Mouse (Mus musculus): ENCODE results near the gene Plpp3. TPM values are rescaled to one million over a fixed set of nuclear protein-coding genes. Genes with fewer than 3 reads are reported as not detected.

The Plpp3 gene
- polyA plus RNA-seq, 1 experiment from 2014 or later, result 46.0 TPM

GRCm38 (mm10) chr4:105113468-105113867 is 43.7 kb upstream of the Plpp3 start:
- Histone ChIP-seq H3K36me3 (ENCODE audit: control insufficient read depth, insufficient read depth, low read length) (no peaks in the 10 kb centered on the region), H3K4me3 (ENCODE audit: low read length) (no peak overlapping the region), H3K27me3 (replicated peaks; ENCODE audit: control insufficient read depth, insufficient read depth, low read length) (no peaks in the 10 kb centered on the region), H3K4me1 (ENCODE audit: control insufficient read depth, insufficient read depth, low read length) (peaks cover 11% of the 10 kb centered on the region), H3K4me2 (ENCODE audit: low read depth, low read length) (no peak overlapping the region), H3K9ac (ENCODE audit: low read depth, low read length) (no peak overlapping the region), H3K9me3 (ENCODE audit: control insufficient read depth, low read length) (no peaks in the 10 kb centered on the region), H3K27ac (ENCODE audit: low read length) (no peak overlapping the region)
- no peak for ATAC-seq
- WGBS, result 78% methylated on average over 3 of the region's 3 CpGs

GRCm38 (mm10) chr4:105121081-105121480 is 36.1 kb upstream of the Plpp3 start:
- ATAC-seq, result no peak
- Histone ChIP-seq H3K27ac (ENCODE audit: low read length) (no peak overlapping the region), H3K9ac (ENCODE audit: low read depth, low read length) (no peak overlapping the region), H3K4me2 (ENCODE audit: low read depth, low read length) (no peak overlapping the region), H3K36me3 (ENCODE audit: control insufficient read depth, insufficient read depth, low read length) (no peaks in the 10 kb centered on the region), H3K27me3 (replicated peaks; ENCODE audit: control insufficient read depth, insufficient read depth, low read length) (no peaks in the 10 kb centered on the region), H3K9me3 (ENCODE audit: control insufficient read depth, low read length) (no peaks in the 10 kb centered on the region), H3K4me1 (ENCODE audit: control insufficient read depth, insufficient read depth, low read length) (peaks cover 3% of the 10 kb centered on the region; the same call in 1 of the 2 replicates), H3K4me3 (ENCODE audit: low read length) (no peak overlapping the region)
- 78% methylated on average over 6 of the region's 6 CpGs for WGBS

GRCm38 (mm10) chr4:105122429-105122828 is 34.7 kb upstream of the Plpp3 start:
- no peaks in the 10 kb centered on the region for H3K9me3 ChIP-seq (ENCODE audit: control insufficient read depth, low read length)
- peak; percentile 58; the same call in 1 of the 2 replicates for ATAC-seq
- no peak overlapping the region for H3K9ac ChIP-seq (ENCODE audit: low read depth, low read length)
- H3K4me3 ChIP-seq (ENCODE audit: low read length), result no peak overlapping the region
- H3K36me3 ChIP-seq (ENCODE audit: control insufficient read depth, insufficient read depth, low read length), result no peaks in the 10 kb centered on the region
- H3K4me1 ChIP-seq (ENCODE audit: control insufficient read depth, insufficient read depth, low read length), result peaks cover 3% of the 10 kb centered on the region; the same call in 1 of the 2 replicates
- no peak overlapping the region for H3K27ac ChIP-seq (ENCODE audit: low read length)
- H3K4me2 ChIP-seq (ENCODE audit: low read depth, low read length), result no peak overlapping the region
- no peaks in the 10 kb centered on the region for H3K27me3 ChIP-seq (replicated peaks; ENCODE audit: control insufficient read depth, insufficient read depth, low read length)
- WGBS, result 38% methylated on average over 8 of the region's 8 CpGs

GRCm38 (mm10) chr4:105129212-105129611 is 27.9 kb upstream of the Plpp3 start:
- no peak overlapping the region for H3K9ac ChIP-seq (ENCODE audit: low read depth, low read length)
- no peak overlapping the region for H3K4me3 ChIP-seq (ENCODE audit: low read length)
- no peaks in the 10 kb centered on the region for H3K36me3 ChIP-seq (ENCODE audit: control insufficient read depth, insufficient read depth, low read length)
- peaks cover 5% of the 10 kb centered on the region; the same call in 1 of the 2 replicates for H3K4me1 ChIP-seq (ENCODE audit: control insufficient read depth, insufficient read depth, low read length)
- no peaks in the 10 kb centered on the region; the same call in 1 of the 2 replicates for H3K27me3 ChIP-seq (replicated peaks; ENCODE audit: control insufficient read depth, insufficient read depth, low read length)
- H3K9me3 ChIP-seq (ENCODE audit: control insufficient read depth, low read length), result no peaks in the 10 kb centered on the region
- H3K4me2 ChIP-seq (ENCODE audit: low read depth, low read length), result no peak overlapping the region
- WGBS, result 40% methylated on average over 7 of the region's 7 CpGs
- H3K27ac ChIP-seq (ENCODE audit: low read length), result no peak overlapping the region
- ATAC-seq, result no peak

- Histone ChIP-seq H3K9ac (ENCODE audit: low read depth, low read length) (no peak overlapping the region), H3K4me3 (ENCODE audit: low read length) (no peak overlapping the region), H3K4me2 (ENCODE audit: low read depth, low read length) (no peak overlapping the region), H3K4me1 (ENCODE audit: control insufficient read depth, insufficient read depth, low read length) (peaks cover 5% of the 10 kb centered on the region; the same call in 1 of the 2 replicates), H3K27ac (ENCODE audit: low read length) (no peak overlapping the region), H3K9me3 (ENCODE audit: control insufficient read depth, low read length) (no peaks in the 10 kb centered on the region), H3K27me3 (replicated peaks; ENCODE audit: control insufficient read depth, insufficient read depth, low read length) (no peaks in the 10 kb centered on the region; the same call in 1 of the 2 replicates), H3K36me3 (ENCODE audit: control insufficient read depth, insufficient read depth, low read length) (no peaks in the 10 kb centered on the region)
- WGBS, result 84% methylated on average over 9 of the region's 9 CpGs
- no peak for ATAC-seq
Observed at GRCm38 (mm10) chr4:105131756-105132314, 25.3 kb upstream of the Plpp3 start.

GRCm38 (mm10) chr4:105133350-105134050 is 23.6 kb upstream of the Plpp3 start:
- Histone ChIP-seq H3K9ac (ENCODE audit: low read depth, low read length) (no peak overlapping the region), H3K4me2 (ENCODE audit: low read depth, low read length) (no peak overlapping the region), H3K27me3 (replicated peaks; ENCODE audit: control insufficient read depth, insufficient read depth, low read length) (no peaks in the 10 kb centered on the region), H3K4me3 (ENCODE audit: low read length) (no peak overlapping the region), H3K36me3 (ENCODE audit: control insufficient read depth, insufficient read depth, low read length) (no peaks in the 10 kb centered on the region), H3K4me1 (ENCODE audit: control insufficient read depth, insufficient read depth, low read length) (peaks cover 5% of the 10 kb centered on the region; the same call in 1 of the 2 replicates), H3K9me3 (ENCODE audit: control insufficient read depth, low read length) (no peaks in the 10 kb centered on the region), H3K27ac (ENCODE audit: low read length) (no peak overlapping the region)
- WGBS, result 79% methylated on average over 4 of the region's 4 CpGs
- no peak for ATAC-seq

GRCm38 (mm10) chr4:105149492-105149891 is 7.7 kb upstream of the Plpp3 start:
- Histone ChIP-seq H3K36me3 (ENCODE audit: control insufficient read depth, insufficient read depth, low read length) (no peaks in the 10 kb centered on the region), H3K4me2 (ENCODE audit: low read depth, low read length) (no peak overlapping the region), H3K27me3 (replicated peaks; ENCODE audit: control insufficient read depth, insufficient read depth, low read length) (no peaks in the 10 kb centered on the region), H3K9me3 (ENCODE audit: control insufficient read depth, low read length) (no peaks in the 10 kb centered on the region), H3K9ac (ENCODE audit: low read depth, low read length) (no peak overlapping the region), H3K4me1 (ENCODE audit: control insufficient read depth, insufficient read depth, low read length) (no peaks in the 10 kb centered on the region), H3K4me3 (ENCODE audit: low read length) (no peak overlapping the region), H3K27ac (ENCODE audit: low read length) (no peak overlapping the region)
- WGBS, result 88% methylated on average over 7 of the region's 7 CpGs
- ATAC-seq, result no peak

- Histone ChIP-seq H3K27ac (ENCODE audit: low read length) (no peak overlapping the region), H3K36me3 (ENCODE audit: control insufficient read depth, insufficient read depth, low read length) (no peaks in the 10 kb centered on the region), H3K4me3 (ENCODE audit: low read length) (no peak overlapping the region), H3K9ac (ENCODE audit: low read depth, low read length) (no peak overlapping the region), H3K9me3 (ENCODE audit: control insufficient read depth, low read length) (no peaks in the 10 kb centered on the region), H3K4me1 (ENCODE audit: control insufficient read depth, insufficient read depth, low read length) (no peaks in the 10 kb centered on the region), H3K4me2 (ENCODE audit: low read depth, low read length) (no peak overlapping the region), H3K27me3 (replicated peaks; ENCODE audit: control insufficient read depth, insufficient read depth, low read length) (no peaks in the 10 kb centered on the region)
- 46% methylated on average over 14 of the region's 14 CpGs for WGBS
- no peak for ATAC-seq
Observed at GRCm38 (mm10) chr4:105151911-105152690, 5.0 kb upstream of the Plpp3 start.

- 84% methylated on average over 3 of the region's 3 CpGs for WGBS
- Histone ChIP-seq H3K27ac (ENCODE audit: low read length) (no peak overlapping the region), H3K27me3 (replicated peaks; ENCODE audit: control insufficient read depth, insufficient read depth, low read length) (no peaks in the 10 kb centered on the region), H3K36me3 (ENCODE audit: control insufficient read depth, insufficient read depth, low read length) (no peaks in the 10 kb centered on the region), H3K9ac (ENCODE audit: low read depth, low read length) (no peak overlapping the region), H3K4me3 (ENCODE audit: low read length) (no peak overlapping the region), H3K4me2 (ENCODE audit: low read depth, low read length) (no peak overlapping the region), H3K9me3 (ENCODE audit: control insufficient read depth, low read length) (no peaks in the 10 kb centered on the region), H3K4me1 (ENCODE audit: control insufficient read depth, insufficient read depth, low read length) (no peaks in the 10 kb centered on the region)
- no peak for ATAC-seq
Observed at GRCm38 (mm10) chr4:105153227-105153626, 3.9 kb upstream of the Plpp3 start.
